Mouse (Mus musculus) MEL (cell line): Measurements from ENCODE around the gene Lhpp. TPM values are rescaled to one million over a fixed set of nuclear protein-coding genes. Genes with fewer than 3 reads are reported as not detected.

Source experiments
- DNase-seq: peaks from one replicate; pipeline ENCODE4 v3.0.0; 2011; ENCODE audit warnings: low read depth, low spot score
- H3K27ac ChIP-seq: 2 replicates; pipeline ENCODE4 v1.5.1; 2012; ENCODE audit warnings: low read depth, mild to moderate bottlenecking, control low read depth, low read length, moderate library complexity; ENCODE audit not compliant: control insufficient read depth
- H3K27me3 ChIP-seq, 2 experiments: fragments of 150-350 bp in 1 of 2; sonication (generic) in 1 of 2; 2 replicates each; pipeline ENCODE4 v1.6.1; 2012; ENCODE audit warnings: low read length in 2 of 2, mild to moderate bottlenecking in 2 of 2, improper control_type of control experiment in 1 of 2, moderate library complexity in 1 of 2; ENCODE audit not compliant: insufficient read depth in 2 of 2, control insufficient read depth in 1 of 2
- H3K36me3 ChIP-seq, 2 experiments: 2 replicates each; pipeline ENCODE4 v1.6.1; 2012 to 2014; ENCODE audit warnings: low read length in 2 of 2, improper control_type of control experiment in 1 of 2, inconsistent platforms in 1 of 2, mild to moderate bottlenecking in 1 of 2; ENCODE audit not compliant: insufficient read depth in 2 of 2, control insufficient read depth in 1 of 2
- H3K4me1 ChIP-seq, 2 experiments: fragments of 150-350 bp in 1 of 2; sonication (generic) in 1 of 2; 2 replicates each; pipeline ENCODE4 v1.6.1; 2012; ENCODE audit warnings: low read length in 2 of 2, improper control_type of control experiment in 1 of 2, mild to moderate bottlenecking in 1 of 2; ENCODE audit not compliant: insufficient read depth in 2 of 2, control insufficient read depth in 1 of 2
- H3K4me3 ChIP-seq, 2 experiments: fragments of 150-350 bp in 1 of 2; sonication (generic) in 1 of 2; 2 replicates each; pipeline ENCODE4 v1.5.1; 2012; ENCODE audit warnings: low read depth in 2 of 2, low read length in 2 of 2, mild to moderate bottlenecking in 2 of 2, moderate library complexity in 2 of 2, control low read depth in 1 of 2, improper control_type of control experiment in 1 of 2; ENCODE audit not compliant: control insufficient read depth in 1 of 2, insufficient read depth in 1 of 2
- H3K79me2 ChIP-seq: 2 replicates; pipeline ENCODE4 v1.6.1; 2012; ENCODE audit warnings: mild to moderate bottlenecking, low read length, moderate library complexity; ENCODE audit not compliant: control insufficient read depth, poor library complexity, insufficient read depth
- H3K9ac ChIP-seq: 2 replicates; pipeline ENCODE4 v1.6.1; 2012; ENCODE audit warnings: low read depth, mild to moderate bottlenecking, control low read depth, low read length, moderate library complexity; ENCODE audit not compliant: control insufficient read depth, poor library complexity, severe bottlenecking
- H3K9me3 ChIP-seq: fragments of 150-350 bp; sonication (generic); replicated peaks from 2 replicates; pipeline ENCODE4 v1.6.1; 2012; ENCODE audit warnings: mild to moderate bottlenecking, low read length, improper control_type of control experiment, moderate library complexity; ENCODE audit not compliant: insufficient read depth
- BHLHE40 ChIP-seq: IDR thresholded peaks from 2 replicates; pipeline ENCODE4 v1.6.1; 2012; ENCODE audit warnings: low read depth, mild to moderate bottlenecking, inconsistent platforms, low read length, improper control_type of control experiment, borderline replicate concordance
- GABPA ChIP-seq: IDR thresholded peaks from 2 replicates; pipeline ENCODE4 v1.6.1; 2012; ENCODE audit warnings: low read depth, mild to moderate bottlenecking, inconsistent platforms, low read length, improper control_type of control experiment, moderate library complexity
- HCFC1 ChIP-seq: IDR thresholded peaks from 2 replicates; pipeline ENCODE4 v1.6.1; 2012; ENCODE audit warnings: low read depth, mild to moderate bottlenecking, inconsistent platforms, low read length, improper control_type of control experiment, moderate library complexity
- MAX ChIP-seq: IDR thresholded peaks from 2 replicates; pipeline ENCODE4 v1.6.1; 2011; ENCODE audit warnings: low read length, improper control_type of control experiment
- MEF2A ChIP-seq: IDR thresholded peaks from 2 replicates; pipeline ENCODE4 v1.6.1; 2014; ENCODE audit warnings: low read depth, mild to moderate bottlenecking, inconsistent platforms, low read length, improper control_type of control experiment; ENCODE audit not compliant: poor library complexity, insufficient replicate concordance, severe bottlenecking; ENCODE audit errors: extremely low read depth
- MYB ChIP-seq: IDR thresholded peaks from 2 replicates; pipeline ENCODE4 v1.6.1; 2011; ENCODE audit warnings: mild to moderate bottlenecking, low read depth, low read length, improper control_type of control experiment
- NRF1 ChIP-seq: IDR thresholded peaks from 2 replicates; pipeline ENCODE4 v1.6.1; 2014; ENCODE audit warnings: low read depth, mild to moderate bottlenecking, inconsistent platforms, low read length, improper control_type of control experiment, moderate library complexity; ENCODE audit not compliant: poor library complexity, insufficient read depth, severe bottlenecking
- POLR2A ChIP-seq, 2 experiments: IDR thresholded peaks; 2 replicates each; pipeline ENCODE4 v1.6.1; 2011 to 2012; ENCODE audit warnings: low read length in 2 of 2, mild to moderate bottlenecking in 2 of 2, control low read depth in 1 of 2, improper control_type of control experiment in 1 of 2, low read depth in 1 of 2, moderate library complexity in 1 of 2; ENCODE audit not compliant: control insufficient read depth in 1 of 2, insufficient read depth in 1 of 2, poor library complexity in 1 of 2
- POLR2AphosphoS5 ChIP-seq: IDR thresholded peaks from 2 replicates; pipeline ENCODE4 v1.6.1; 2012; ENCODE audit warnings: low read depth, borderline replicate concordance, mild to moderate bottlenecking, inconsistent platforms, low read length, moderate library complexity, mixed read lengths
- RAD21 ChIP-seq: IDR thresholded peaks from 2 replicates; pipeline ENCODE4 v1.6.1; 2011; ENCODE audit warnings: mild to moderate bottlenecking, low read depth, low read length, improper control_type of control experiment
- ZNF384 ChIP-seq: IDR thresholded peaks from 2 replicates; pipeline ENCODE4 v1.6.1; 2012; ENCODE audit warnings: low read depth, mild to moderate bottlenecking, inconsistent platforms, low read length, improper control_type of control experiment
- polyA plus RNA-seq, 2 experiments: library from polyadenylated mRNA; stranded (reverse) in 1 of 2; unstranded in 1 of 2; fragments of >175 nt in 1 of 2; fragments of >200 nt in 1 of 2; gene quantifications; 2 replicates each; pipeline versions ENCODE4 v1.2.1 to v1.2.4; 2012; ENCODE audit warnings: low replicate concordance in 2 of 2, low read depth in 1 of 2; ENCODE audit not compliant: insufficient read length in 2 of 2, insufficient read depth in 1 of 2, missing spikeins in 1 of 2
- total RNA-seq: library from RNA; depleted of rRNA; stranded (reverse); fragments of 300-350 nt; gene quantifications from 2 replicates; pipeline ENCODE4 v1.2.3, GENCODE M21; 2012

The Lhpp gene
- total and polyA plus RNA-seq, 3 experiments = 31.0 to 39.3 TPM; not detected in 1

GRCm38 (mm10) chr7:132724501-132725062 lies 114.1 kb downstream of the Lhpp start:
- peaks cover 0 to 11% of the 10 kb centered on the region in 2 experiments; a peak in 2 of 4 replicates for H3K36me3 ChIP-seq
- DNase-seq = no peak
- no peak overlapping the region for H3K9ac ChIP-seq
- no peak overlapping the region; the same call in 1 of the 2 replicates for H3K27ac ChIP-seq
- TF ChIP-seq MEF2A (no peak), POLR2A (IDR thresholded peaks at IDR 0.05; ENCODE audit: control insufficient read depth in 1 of 2, insufficient read depth in 1 of 2, low read depth in 1 of 2, low read length in 2 of 2, poor library complexity in 1 of 2) (no peak), BHLHE40 (no peak), MAX (no peak), ZNF384 (no peak)
- H3K4me1 ChIP-seq = peaks cover 3 to 15% of the 10 kb centered on the region in 2 experiments; a peak in 3 of 4 replicates
- H3K27me3 ChIP-seq = no peaks in the 10 kb centered on the region
- H3K9me3 ChIP-seq = no peaks in the 10 kb centered on the region
- no peaks in the 10 kb centered on the region for H3K79me2 ChIP-seq
- no peak overlapping the region for H3K4me3 ChIP-seq

- H3K9me3 ChIP-seq = no peaks in the 10 kb centered on the region
- no peaks in the 10 kb centered on the region for H3K79me2 ChIP-seq
- H3K27me3 ChIP-seq = no peaks in the 10 kb centered on the region
- no peak overlapping the region for H3K4me3 ChIP-seq
- no peak for TF ChIP-seq NRF1
- no peak for TF ChIP-seq RAD21
- no peak for TF ChIP-seq HCFC1
- no peak for TF ChIP-seq GABPA
- TF ChIP-seq MYB = no peak
- no peak for TF ChIP-seq POLR2AphosphoS5
- peaks cover 3 to 15% of the 10 kb centered on the region in 2 experiments; a peak in 3 of 4 replicates for H3K4me1 ChIP-seq
- no peak overlapping the region for H3K27ac ChIP-seq
- H3K9ac ChIP-seq = no peak overlapping the region
- H3K36me3 ChIP-seq = peaks cover 0 to 11% of the 10 kb centered on the region in 2 experiments; a peak in 2 of 4 replicates
- no peak for DNase-seq
Observed at GRCm38 (mm10) chr7:132726106-132726861, 115.8 kb downstream of the Lhpp start.
